Mouse (Mus musculus): ENCODE measurements around the gene Kcnip3.

Gene Kcnip3

GRCm38 (mm10) chr2:127522006-127522441 lies at the start of gene Kcnip3:
TSS of gene Kcnip3 (minus strand) at chr2:127522094.
- no peak for DNase-seq (ENCODE audit: low spot score)

DNA sequence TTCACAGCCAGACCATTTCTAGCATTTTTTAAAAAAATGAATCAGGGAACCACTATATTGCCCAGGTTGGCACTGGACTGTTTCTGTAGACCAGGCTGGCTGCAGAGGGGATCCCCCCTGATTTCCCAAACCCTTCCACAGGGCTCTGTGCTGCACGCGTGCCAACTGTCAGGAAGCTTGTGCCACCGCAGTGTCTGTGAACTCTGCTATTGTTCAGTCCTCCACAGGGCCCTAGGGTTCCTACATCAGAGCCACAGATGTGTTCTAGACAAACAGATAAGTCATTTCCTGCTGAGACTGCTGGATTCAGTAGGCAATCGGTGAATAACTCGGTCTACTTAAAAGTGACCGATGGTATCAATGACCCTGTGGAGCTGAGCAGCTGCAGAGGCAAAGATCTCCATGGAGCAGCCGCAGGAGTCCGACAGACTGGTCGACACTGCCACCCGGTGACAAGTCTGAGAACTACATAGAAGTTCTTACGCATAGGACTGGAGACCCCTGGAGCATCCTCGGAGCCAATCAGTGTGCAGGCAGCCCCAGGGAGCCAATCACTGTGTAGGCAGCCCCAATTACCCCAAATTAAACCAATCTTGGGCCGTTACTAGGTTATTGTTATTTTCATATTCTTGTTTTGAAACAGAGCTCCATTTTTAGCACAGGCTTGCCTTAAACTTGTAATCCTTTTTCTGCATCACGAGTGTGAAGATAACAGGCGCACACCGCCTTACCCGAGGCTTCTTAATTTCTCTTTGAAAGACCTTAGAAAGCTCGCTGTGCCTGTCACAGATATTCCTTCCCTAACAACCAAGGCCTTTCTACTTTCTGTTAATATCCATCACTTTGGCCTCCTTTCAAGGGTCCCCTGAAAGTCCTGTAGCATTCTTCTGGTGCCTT lies 37.4 kb upstream of the Kcnip3 start:
- peak; percentile 96 for DNase-seq (ENCODE audit: low spot score)

GRCm38 (mm10) chr2:127551078-127551477 lies 29.2 kb upstream of the Kcnip3 start:
- DNase-seq (ENCODE audit: low spot score), result peak; percentile 32

DNA sequence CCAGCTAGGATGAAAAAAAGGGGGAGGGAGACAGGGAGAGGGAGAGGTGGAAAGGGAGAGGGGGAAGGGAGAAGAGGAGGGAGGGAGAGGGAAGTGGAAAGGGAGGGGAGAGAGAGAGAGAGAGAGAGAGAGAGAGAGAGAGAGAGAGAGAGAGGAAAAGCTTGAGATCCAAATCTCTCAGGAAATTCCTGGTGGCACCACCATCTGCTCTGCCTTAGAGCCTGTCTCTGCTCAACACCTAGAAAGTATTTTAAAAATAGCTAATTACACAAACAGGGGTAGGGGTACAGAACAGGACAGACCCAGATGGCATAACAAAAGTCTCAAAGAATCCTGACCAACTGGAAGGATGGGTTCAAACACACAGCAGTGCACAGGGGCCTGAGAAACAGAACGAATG lies 28.6 kb upstream of the Kcnip3 start:
- no peak for DNase-seq (ENCODE audit: low spot score)

GRCm38 (mm10) chr2:127549711-127550110 lies 27.8 kb upstream of the Kcnip3 start:
- no peak for DNase-seq (ENCODE audit: low spot score)

DNA sequence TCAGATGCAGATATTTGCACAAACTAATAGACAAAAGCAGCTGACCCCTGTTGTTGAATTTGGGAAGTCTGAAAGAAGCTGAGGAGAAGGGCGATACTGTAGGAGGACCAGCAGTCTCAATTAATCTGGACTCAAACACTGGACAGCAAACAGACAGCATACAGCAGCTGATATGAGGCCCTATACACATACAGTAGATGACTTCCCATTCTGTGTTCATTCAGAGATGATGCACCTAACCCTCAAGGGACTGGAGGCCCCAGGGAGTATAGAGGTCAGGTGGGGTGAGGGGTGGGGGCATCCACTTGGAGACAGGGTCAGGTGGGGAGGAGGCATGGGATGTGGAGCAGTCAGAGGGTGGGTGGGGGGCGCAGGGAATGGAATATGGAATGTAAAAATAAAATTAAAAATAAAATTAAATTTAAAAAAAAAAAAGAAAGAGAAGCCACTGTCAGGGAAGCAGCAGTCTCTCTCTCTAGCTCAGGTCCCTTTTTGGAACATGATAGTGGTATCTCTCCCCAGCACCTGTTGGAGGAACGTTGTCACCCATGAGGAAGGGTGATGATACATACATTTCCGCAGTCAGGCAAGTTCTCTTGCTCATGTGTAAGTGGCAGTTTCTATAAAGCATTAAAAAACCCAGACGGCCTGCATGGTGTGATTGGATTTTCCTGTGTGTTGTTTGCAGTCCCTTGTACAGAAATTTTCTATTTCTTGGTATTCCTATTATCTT lies 26.6 kb upstream of the Kcnip3 start:
- no peak for DNase-seq (ENCODE audit: low spot score)

GRCm38 (mm10) chr2:127541697-127542096 lies 19.8 kb upstream of the Kcnip3 start:
- DNase-seq (ENCODE audit: low spot score), result no peak

GRCm38 (mm10) chr2:127541185-127541584 lies 19.3 kb upstream of the Kcnip3 start, which contains the start of gene Prom2:
TSS of gene Prom2 (minus strand) at chr2:127541467.
- DNase-seq (ENCODE audit: low spot score), result no peak

- no peak for DNase-seq (ENCODE audit: low spot score)
These were observed 17.6 kb upstream of the Kcnip3 start for GRCm38 (mm10) chr2:127539494-127539893.

DNA sequence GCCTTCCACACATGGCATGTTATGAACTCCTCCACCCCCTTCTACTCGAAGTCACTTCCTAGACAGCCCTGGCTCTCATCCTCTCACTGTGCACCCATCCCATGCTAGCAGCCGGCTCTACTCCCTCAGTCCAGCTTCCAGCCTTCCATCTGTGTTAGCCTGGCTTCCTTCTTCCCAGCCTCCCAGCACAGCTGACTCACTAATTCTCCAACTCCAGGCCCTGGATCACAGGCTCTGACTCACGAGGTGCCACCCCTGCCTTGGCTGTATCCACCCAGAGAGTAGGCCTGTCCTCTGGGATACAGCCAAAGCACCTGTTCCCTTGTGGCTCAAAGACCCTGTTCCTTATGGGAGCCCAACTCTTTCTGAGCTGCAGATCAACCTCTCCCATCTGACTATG lies 15.7 kb upstream of the Kcnip3 start:
- DNase-seq (ENCODE audit: low spot score), result no peak

DNA sequence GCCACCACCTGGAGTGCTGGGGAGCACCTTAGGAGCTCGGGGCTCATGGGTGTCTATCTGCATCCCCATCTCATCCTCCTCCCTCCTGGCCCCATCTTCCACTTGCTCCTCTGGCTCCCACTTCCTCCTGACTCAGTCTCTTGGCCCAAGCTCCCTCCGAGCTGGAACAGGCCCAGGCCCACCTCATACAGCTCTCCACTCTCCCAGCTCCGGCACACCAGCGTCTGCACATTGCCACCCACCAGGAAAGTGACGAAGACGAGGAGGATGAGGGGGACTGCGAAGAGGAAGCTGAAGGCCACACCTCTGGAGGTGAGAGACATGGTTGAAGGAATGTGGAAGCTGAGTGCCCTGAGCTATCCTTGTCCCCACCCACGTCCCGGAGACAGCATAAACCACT lies 13.5 kb upstream of the Kcnip3 start:
- DNase-seq (ENCODE audit: low spot score), result no peak

DNA sequence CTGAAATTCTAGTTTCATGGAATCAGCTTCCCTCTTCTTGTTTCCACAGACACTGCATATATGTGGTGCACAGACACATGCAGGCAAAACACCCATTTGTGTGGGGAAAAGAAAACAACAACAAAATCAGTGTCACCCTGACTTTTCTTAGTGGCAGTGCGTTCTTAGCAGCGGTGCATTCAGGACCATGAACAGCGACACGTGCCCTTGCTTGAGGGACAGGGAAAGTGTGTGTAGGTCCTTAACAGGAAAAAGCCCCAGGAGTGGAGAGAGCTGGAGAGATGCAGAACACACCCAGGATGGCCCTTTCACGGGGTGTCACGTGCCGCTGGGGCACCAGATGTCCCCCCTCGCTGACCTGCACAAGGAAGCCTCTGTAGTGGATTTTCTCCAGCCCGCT lies 10.5 kb upstream of the Kcnip3 start:
- no peak for DNase-seq (ENCODE audit: low spot score)

GRCm38 (mm10) chr2:127531592-127531991 lies 9.7 kb upstream of the Kcnip3 start:
- DNase-seq (ENCODE audit: low spot score), result no peak

- no peak for DNase-seq (ENCODE audit: low spot score)
These were observed 8.5 kb upstream of the Kcnip3 start for GRCm38 (mm10) chr2:127530418-127530817.

DNA sequence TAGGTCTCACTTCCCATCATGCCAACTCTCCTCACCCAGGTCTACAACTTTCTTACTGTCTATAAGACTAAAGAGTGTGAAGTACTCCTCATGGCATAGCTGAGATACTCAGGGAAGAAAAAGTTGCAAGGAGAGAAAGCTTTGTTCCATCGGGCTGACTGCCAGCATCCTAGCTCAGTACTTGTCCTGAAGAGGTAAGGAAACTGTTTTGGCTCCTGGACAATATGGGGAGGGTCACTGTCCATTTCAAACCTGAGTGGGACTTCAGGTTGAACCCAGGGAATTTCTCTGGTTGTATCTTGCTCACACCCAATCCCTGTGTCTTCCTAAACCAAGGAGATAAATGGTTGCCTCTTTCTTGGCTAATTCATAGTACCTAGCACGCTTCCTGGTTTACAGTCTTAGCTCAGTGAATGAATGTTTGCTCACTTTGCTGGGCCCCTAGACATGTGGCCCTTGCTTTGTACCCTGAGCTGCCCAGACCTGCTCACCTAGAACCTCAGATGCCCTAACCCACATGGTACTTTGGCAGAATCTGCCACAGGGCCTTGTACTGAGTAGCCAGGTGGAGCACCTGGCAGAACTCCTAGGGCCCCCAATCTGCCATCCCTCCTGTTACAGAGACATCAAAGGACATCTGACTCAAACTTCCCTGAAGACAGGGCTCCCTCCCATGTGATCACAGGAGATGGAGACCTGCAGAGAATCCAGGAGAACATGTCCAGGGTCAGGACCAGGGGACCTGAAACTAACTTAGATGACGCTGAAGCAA lies 3.3 kb upstream of the Kcnip3 start:
- no peak for DNase-seq (ENCODE audit: low spot score)

DNA sequence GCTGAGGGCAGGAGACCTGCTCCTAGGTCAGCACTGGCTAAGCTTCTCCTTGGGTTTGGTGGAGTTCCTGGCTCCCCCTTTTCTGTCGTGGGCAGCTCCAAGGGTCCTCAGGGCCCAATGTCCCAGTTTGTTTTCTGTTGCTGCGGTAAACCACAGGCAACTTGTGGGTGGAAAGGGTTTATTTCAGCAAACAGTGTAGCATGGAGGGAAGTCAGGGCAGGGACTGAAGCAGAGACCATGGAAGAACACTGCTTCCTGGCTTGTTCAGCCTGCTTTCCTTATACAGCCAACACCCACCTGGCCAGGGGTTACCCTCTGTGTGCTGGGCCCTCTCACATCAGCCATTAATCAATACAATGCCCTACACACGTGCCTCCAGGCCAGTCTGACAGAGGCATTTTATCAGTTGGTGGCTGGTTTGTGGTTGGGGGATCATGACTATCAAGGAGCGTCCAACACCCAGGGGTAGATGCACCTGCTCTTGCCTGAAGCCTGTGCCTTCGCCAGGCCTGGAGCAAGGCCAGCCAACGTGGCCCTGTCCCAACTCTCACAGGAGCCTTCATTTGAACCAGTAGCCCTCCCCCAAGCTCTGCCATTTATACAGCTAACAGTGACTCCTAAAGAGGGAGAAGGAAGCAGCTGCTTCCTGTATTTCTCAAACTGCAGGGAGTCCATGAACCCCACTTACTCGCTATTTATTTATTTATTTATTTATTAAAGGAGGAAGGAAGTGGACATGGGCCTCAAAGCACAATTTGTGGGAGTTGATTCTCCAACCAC lies 2.2 kb upstream of the Kcnip3 start:
- DNase-seq (ENCODE audit: low spot score), result no peak

DNA sequence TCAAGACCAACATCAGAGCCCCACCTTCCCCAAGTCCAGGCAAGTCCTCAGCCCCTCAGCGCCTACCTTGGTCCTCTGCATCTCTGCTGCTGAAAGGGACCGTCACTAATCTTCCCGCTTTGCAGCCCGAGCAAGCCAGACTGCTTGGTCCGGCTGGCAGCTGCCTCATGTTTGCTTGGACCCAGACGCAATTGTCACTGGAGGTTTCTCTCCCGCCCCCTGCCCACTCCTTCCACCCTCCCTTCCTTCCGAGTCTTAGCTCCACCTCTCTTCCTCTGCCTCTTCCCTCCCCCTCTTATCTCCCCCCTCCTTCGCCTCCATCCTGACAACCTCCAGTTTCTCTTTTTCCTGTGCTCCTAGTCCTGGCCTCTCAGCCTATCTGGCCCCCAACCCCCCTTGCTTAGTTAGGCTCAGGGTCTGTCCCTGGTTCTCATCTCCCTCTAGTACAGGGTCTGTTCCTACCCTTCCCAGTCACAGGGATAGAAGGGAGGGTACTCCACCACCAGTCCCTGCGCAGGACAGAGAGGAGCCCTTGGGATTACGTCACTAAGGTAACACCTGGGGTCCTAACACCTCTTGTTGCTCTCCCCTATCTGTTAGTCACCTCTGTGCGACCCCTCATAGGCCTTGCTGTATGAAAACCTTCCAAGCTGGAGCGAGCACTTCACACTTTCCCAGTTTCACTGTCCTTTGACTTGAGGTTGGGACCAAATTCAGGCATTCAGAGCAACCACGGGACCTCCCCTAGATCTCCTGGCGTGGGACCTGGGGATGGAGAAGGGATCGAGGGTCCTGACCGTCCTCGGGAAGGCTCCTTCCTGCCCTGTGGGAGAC lies 505 bp downstream of the Kcnip3 start:
- DNase-seq (ENCODE audit: low spot score), result no peak

GRCm38 (mm10) chr2:127520123-127520522 lies 1.8 kb downstream of the Kcnip3 start:
- no peak for DNase-seq (ENCODE audit: low spot score)

GRCm38 (mm10) chr2:127519308-127519707 lies 2.6 kb downstream of the Kcnip3 start:
- no peak for DNase-seq (ENCODE audit: low spot score)

DNA sequence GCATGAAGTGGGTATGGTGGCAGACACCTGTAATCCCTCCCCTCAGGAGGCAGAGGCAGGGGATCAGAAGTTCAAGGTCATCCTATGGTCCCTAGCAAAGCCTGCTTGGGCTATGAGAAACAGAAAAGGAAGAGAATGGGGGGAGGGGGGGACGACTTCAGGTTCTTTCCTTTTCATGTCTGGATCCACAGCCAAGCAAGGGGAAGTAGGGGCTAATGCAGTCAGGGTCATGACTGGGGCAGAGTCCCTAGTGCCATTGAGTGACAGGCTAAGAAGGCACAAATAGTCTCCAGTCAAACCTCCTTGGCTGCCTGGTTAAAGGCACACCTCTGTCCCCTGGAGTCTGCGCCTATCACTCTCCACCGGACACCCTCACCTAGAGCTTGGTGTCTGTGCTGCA lies 3.1 kb downstream of the Kcnip3 start:
- DNase-seq (ENCODE audit: low spot score), result no peak

DNA sequence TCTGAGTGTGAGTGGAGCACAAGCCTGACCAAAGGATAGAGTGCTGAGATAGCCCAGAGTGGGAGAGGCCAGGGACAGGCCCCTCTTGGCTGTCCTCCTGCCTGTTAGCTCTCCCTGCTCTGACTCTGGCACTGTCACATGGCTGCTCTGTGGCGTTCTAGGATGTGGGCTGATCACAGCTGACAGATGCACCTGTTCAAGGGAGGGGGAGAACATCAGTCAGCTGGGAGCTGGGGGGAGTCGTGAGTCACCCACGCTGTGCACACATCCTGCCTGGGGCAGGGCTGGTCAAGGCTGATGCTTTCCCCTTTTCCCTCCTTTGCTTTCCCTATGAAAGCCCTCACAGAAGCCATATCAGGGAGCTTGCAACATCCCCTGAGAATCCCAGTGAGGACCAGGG lies 3.6 kb downstream of the Kcnip3 start:
- no peak for DNase-seq (ENCODE audit: low spot score)
